In the genomic region with DNA sequence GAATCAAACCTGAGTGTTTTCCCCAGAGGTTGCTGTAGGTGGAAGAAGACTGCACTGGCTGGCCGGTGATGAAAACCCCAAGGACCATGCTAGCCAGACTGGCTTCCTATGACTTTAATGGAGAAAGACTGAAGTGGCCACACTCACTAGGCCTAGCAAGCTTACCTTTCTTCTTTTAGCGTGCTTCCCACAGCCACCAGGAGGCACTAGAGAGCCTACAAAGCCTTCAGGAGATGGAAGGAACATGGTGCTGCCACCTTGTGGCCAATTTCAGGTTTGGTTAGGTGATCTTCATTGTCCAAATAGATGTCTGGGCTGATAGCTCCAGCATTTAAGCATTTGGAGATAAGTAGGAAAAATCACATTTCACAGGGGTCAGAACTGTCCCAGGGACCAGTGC, we compare ENCODE assay signal across 1 mouse cellular context.
A peak's percentile ranks its signal among the peaks of the same experiment; 100 is the strongest.
TF ChIP-seq lines count a peak whose summit lies in the region.

No protein-coding gene starts in this region.

TF ChIP-seq in CH12.LX, 34 proteins besides CTCF, POLR2A, EP300 and RAD21:
- TF ChIP-seq ELF1 (IDR thresholded peaks at IDR 0.05; ENCODE audit: low read depth, low read length): 0 out of 2 replicates have a peak, but pooled peaks have one; percentile 30
- 0 out of 2 replicates have a peak, but pooled peaks have one; percentile 30 for TF ChIP-seq MEF2A (IDR thresholded peaks at IDR 0.05; ENCODE audit: borderline replicate concordance, low read depth, low read length)
- no peak for TF ChIP-seq PAX5 (IDR thresholded peaks at IDR 0.05; ENCODE audit: low read length)
- TF ChIP-seq MXI1 (IDR thresholded peaks at IDR 0.05; ENCODE audit: low read depth, low read length): no peak
- TF ChIP-seq SMC3 (IDR thresholded peaks at IDR 0.05; ENCODE audit: low read depth, low read length): peak; percentile 100
- TF ChIP-seq USF1 (IDR thresholded peaks at IDR 0.05; ENCODE audit: low read depth, low read length): no peak
- 0 out of 2 replicates have a peak, but pooled peaks have one; percentile 30 for TF ChIP-seq SIN3A (IDR thresholded peaks at IDR 0.05; ENCODE audit: low read length)
- no peak for TF ChIP-seq TBP (conservative IDR thresholded peaks at IDR 0.05; ENCODE audit: low read depth, low read length)
- TF ChIP-seq TCF12 (IDR thresholded peaks at IDR 0.05; ENCODE audit: low read depth, low read length): 0 out of 2 replicates have a peak, but pooled peaks have one; percentile 41
- TF ChIP-seq IRF4 (IDR thresholded peaks at IDR 0.05; ENCODE audit: low read depth, low read length): peak; percentile 56; the same call in 1 of the 2 replicates
- TF ChIP-seq MAX (IDR thresholded peaks at IDR 0.05; ENCODE audit: low read length): peak; percentile 12; the same call in 1 of the 2 replicates
- TF ChIP-seq ZKSCAN1 (IDR thresholded peaks at IDR 0.05; ENCODE audit: borderline replicate concordance, low read depth, low read length): no peak
- no peak for TF ChIP-seq UBTF (IDR thresholded peaks at IDR 0.05; ENCODE audit: low read depth, low read length)
- peak; percentile 22; the same call in 1 of the 2 replicates for TF ChIP-seq ZNF384 (IDR thresholded peaks at IDR 0.05; ENCODE audit: low read depth, low read length)
- peak; percentile 31; the same call in 1 of the 2 replicates for TF ChIP-seq NRF1 (IDR thresholded peaks at IDR 0.05; ENCODE audit: low read depth, low read length)
- TF ChIP-seq HCFC1 (IDR thresholded peaks at IDR 0.05; ENCODE audit: low read depth, low read length): peak; percentile 45
- no peak for TF ChIP-seq GABPA (IDR thresholded peaks at IDR 0.05; ENCODE audit: insufficient replicate concordance, low read depth, low read length)
- TF ChIP-seq NELFE (IDR thresholded peaks at IDR 0.05; ENCODE audit: low read depth, low read length): peak; percentile 87; the same call in 1 of the 2 replicates
- TF ChIP-seq JUND (conservative IDR thresholded peaks at IDR 0.05; ENCODE audit: low read depth, low read length): peak; percentile 53
- TF ChIP-seq BHLHE40 (IDR thresholded peaks at IDR 0.05; ENCODE audit: low read depth, low read length): peak; percentile 41
- no peak for TF ChIP-seq JUN (IDR thresholded peaks at IDR 0.05; ENCODE audit: insufficient read depth, low read depth, low read length)
- no peak for TF ChIP-seq POLR2AphosphoS2 (IDR thresholded peaks at IDR 0.05; ENCODE audit: low read depth, low read length)
- TF ChIP-seq CHD1 (IDR thresholded peaks at IDR 0.05; ENCODE audit: low read depth, low read length): no peak
- no peak for TF ChIP-seq KAT2A (IDR thresholded peaks at IDR 0.05; ENCODE audit: insufficient replicate concordance, low read length)
- TF ChIP-seq CHD2 (IDR thresholded peaks at IDR 0.05; ENCODE audit: low read length): no peak
- TF ChIP-seq ZMIZ1 (IDR thresholded peaks at IDR 0.05; ENCODE audit: low read depth, low read length): no peak
- TF ChIP-seq MAFK (IDR thresholded peaks at IDR 0.05; ENCODE audit: insufficient replicate concordance, low read length): no peak
- 0 out of 2 replicates have a peak, but pooled peaks have one; percentile 68 for TF ChIP-seq MYC (IDR thresholded peaks at IDR 0.05; ENCODE audit: low read depth, low read length)
- TF ChIP-seq ZC3H11A (IDR thresholded peaks at IDR 0.05; ENCODE audit: low read depth, low read length): peak; percentile 84
- no peak for TF ChIP-seq RCOR1 (conservative IDR thresholded peaks at IDR 0.05; ENCODE audit: low read depth, low read length)
- TF ChIP-seq USF2 (conservative IDR thresholded peaks at IDR 0.05; ENCODE audit: low read depth, low read length): no peak
